Comparison of ENCODE assay signal across 8 mouse cellular contexts in genomic region chr4:54527660-54528059, GRCm38 (mm10).
DNase-seq lines count a peak whose midpoint lies in the region; ATAC-seq lines count a peak whose summit lies in the region.

No protein-coding gene starts in this region.

- ATAC-seq in embryonic facial prominence, embryonic 12.5 days (ENCODE audit: insufficient number of reproducible peaks, insufficient read depth, low FRiP score, low TSS enrichment), result no peak
- no peak for ATAC-seq in forebrain, embryonic 15.5 days (replicated peaks)

- no peaks in the 10 kb centered on the region for H3K9me3 ChIP-seq in embryonic facial prominence, embryonic 12.5 days
- no peaks in the 10 kb centered on the region for H3K9me3 ChIP-seq in embryonic facial prominence, embryonic 10.5 days
- no peaks in the 10 kb centered on the region for H3K9me3 ChIP-seq in forebrain, embryonic 15.5 days

- no peak overlapping the region for H3K4me3 ChIP-seq in embryonic facial prominence, embryonic 12.5 days
- H3K4me3 ChIP-seq in embryonic facial prominence, embryonic 10.5 days, result no peak overlapping the region
- H3K4me3 ChIP-seq in forebrain, embryonic 15.5 days, result no peak overlapping the region

- no peaks in the 10 kb centered on the region for H3K27me3 ChIP-seq in embryonic facial prominence, embryonic 12.5 days
- H3K27me3 ChIP-seq in embryonic facial prominence, embryonic 10.5 days (replicated peaks; ENCODE audit: low read depth, poor library complexity, severe bottlenecking), result no peaks in the 10 kb centered on the region
- no peaks in the 10 kb centered on the region for H3K27me3 ChIP-seq in forebrain, embryonic 15.5 days

- H3K27ac ChIP-seq in embryonic facial prominence, embryonic 12.5 days, result peak overlapping the region; percentile 81; the same call in 1 of the 2 replicates
- no peak overlapping the region for H3K27ac ChIP-seq in embryonic facial prominence, embryonic 10.5 days (replicated peaks)
- H3K27ac ChIP-seq in forebrain, embryonic 15.5 days (replicated peaks), result no peak overlapping the region

- DNase-seq in embryonic facial prominence, embryonic 10.5 days (ENCODE audit: low spot score), result no peak
- peak; percentile 10 for DNase-seq in thymus, postnatal 14 days
- no peak for DNase-seq in thymus, postnatal 25 days
- DNase-seq in kidney, postnatal 10 days, result peak; percentile 46
- DNase-seq in monocyte, adult 2 months (ENCODE audit: low read depth in 1 of 2, low spot score in 2 of 2), result peak; percentile 65 to 73
- no peak for DNase-seq in spleen, adult 12 weeks (ENCODE audit: low spot score)

- H3K4me1 ChIP-seq in embryonic facial prominence, embryonic 12.5 days, result peaks cover 33% of the 10 kb centered on the region
- H3K4me1 ChIP-seq in embryonic facial prominence, embryonic 10.5 days, result peaks cover 29% of the 10 kb centered on the region
- no peaks in the 10 kb centered on the region for H3K4me1 ChIP-seq in forebrain, embryonic 15.5 days

- H3K4me2 ChIP-seq in embryonic facial prominence, embryonic 12.5 days (replicated peaks), result no peak overlapping the region
- H3K4me2 ChIP-seq in forebrain, embryonic 15.5 days (replicated peaks), result no peak overlapping the region

- no peak overlapping the region for H3K9ac ChIP-seq in embryonic facial prominence, embryonic 12.5 days
- H3K9ac ChIP-seq in forebrain, embryonic 15.5 days (replicated peaks), result no peak overlapping the region

- 86% methylated on average over 2 of the region's 2 CpGs for WGBS in embryonic facial prominence, embryonic 12.5 days
- 85% methylated on average over 2 of the region's 2 CpGs for WGBS in embryonic facial prominence, embryonic 10.5 days
- 98% methylated on average over 2 of the region's 2 CpGs for WGBS in forebrain, embryonic 15.5 days

- no peaks in the 10 kb centered on the region for H3K36me3 ChIP-seq in embryonic facial prominence, embryonic 12.5 days
- no peaks in the 10 kb centered on the region for H3K36me3 ChIP-seq in embryonic facial prominence, embryonic 10.5 days (replicated peaks)
- no peaks in the 10 kb centered on the region for H3K36me3 ChIP-seq in forebrain, embryonic 15.5 days

Comparison
In these comparisons a context has a peak if more than half of its experiments do, and no peak if none do; other contexts are left out.
1. DNase-seq: peak in thymus, postnatal 14 days (single experiment), kidney, postnatal 10 days (single experiment) and monocyte, adult 2 months (2 of 2); none in embryonic facial prominence, embryonic 10.5 days (single experiment), thymus, postnatal 25 days (single experiment) and spleen, adult 12 weeks (single experiment).